Mouse (Mus musculus): ENCODE results near the gene Dnajc1.

DNA sequence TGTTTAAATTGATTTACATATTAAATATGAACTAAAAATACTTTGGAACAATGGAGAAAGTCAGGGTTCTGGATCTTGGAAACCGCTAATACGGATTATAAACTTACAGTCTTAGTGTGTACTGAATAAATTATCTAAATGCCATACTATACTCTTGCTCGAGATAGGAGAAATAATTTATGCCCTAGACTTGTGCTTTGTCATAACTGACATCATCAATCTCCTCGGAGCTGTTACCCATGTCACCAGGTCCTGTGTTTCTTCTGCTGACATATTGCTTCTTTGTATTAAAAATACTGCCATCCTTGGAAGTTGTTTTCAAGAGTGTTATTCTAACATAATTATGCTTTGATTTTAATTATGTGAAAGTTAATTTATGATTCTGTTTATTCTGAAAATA, 197.3 kb downstream of the Dnajc1 start:
- TF ChIP-seq ZNF384 (IDR thresholded peaks at IDR 0.05; ENCODE audit: low read depth, low read length) (no peak), ZC3H11A (IDR thresholded peaks at IDR 0.05; ENCODE audit: borderline replicate concordance, low read depth, low read length) (no peak), HCFC1 (IDR thresholded peaks at IDR 0.05; ENCODE audit: borderline replicate concordance, insufficient read depth, low read length) (no peak), CHD2 (IDR thresholded peaks at IDR 0.05; ENCODE audit: low read depth, low read length) (no peak), MAFK (IDR thresholded peaks at IDR 0.05; ENCODE audit: insufficient read depth, low read depth, low read length) (no peak)

Measured in ES-E14 (cell line).